Mouse (Mus musculus): ENCODE data around the gene Grin2b.
A peak's percentile ranks its signal among the peaks of the same experiment; 100 is the strongest.

Grin2b gene

DNA sequence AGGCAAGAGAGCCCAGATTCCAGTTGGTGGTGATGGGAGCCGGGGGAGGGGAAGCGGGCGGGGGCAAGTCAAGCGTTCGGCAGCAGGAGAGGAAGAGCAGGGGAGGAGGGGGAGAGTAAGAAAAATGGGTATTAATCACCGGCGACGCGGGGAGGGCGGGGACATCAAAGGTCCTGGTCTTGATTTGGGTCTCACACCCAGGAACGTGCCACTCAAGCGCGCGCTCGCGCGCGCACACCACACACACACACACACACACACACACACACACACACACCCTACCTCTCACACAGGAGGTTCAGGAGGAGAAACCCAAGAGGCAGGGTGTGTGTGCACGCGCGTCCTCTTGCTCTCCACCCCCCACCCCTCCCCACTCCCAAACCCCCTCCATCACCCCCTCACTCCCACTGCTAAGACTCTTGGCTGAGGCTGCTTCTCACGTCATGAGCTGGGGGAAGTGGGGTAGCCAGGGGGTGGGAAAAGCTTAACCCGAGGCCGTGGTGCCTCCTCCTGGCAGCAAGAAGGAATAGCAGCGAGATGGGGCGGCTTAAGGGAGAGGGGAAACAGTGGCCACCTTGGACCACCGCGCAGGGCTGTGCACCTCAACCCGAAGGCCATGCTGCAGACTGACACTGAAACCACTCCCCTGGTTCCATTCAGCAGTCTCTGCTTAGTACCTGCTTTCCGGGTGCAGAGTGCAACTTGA, at the start of gene Grin2b:
TSS of gene Grin2b (minus strand) at position 321 of the 706 bp plus-strand sequence.
- DNase-seq (ENCODE audit: low read depth, low spot score): peak; percentile 78

DNA sequence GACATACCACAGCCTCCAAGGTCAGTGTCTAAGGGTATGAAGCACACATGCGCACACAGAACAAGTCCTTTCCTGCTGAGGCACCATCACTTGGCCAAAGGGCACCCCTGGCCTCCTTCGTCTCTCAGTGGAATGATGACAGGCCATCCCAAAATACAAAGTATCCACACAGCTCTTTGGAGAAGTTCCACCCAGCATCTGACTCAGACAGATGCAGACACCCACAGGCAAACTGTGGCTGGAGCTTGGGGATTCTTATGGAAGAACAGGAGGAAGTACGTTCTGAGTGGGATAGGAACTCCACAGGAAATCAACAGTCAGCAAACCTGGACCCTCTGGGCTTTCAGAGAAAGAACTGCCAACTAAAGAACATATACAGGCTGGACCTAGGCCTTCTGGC, 48.6 kb upstream of the Grin2b start:
- DNase-seq (ENCODE audit: low read depth, low spot score): no peak

DNA sequence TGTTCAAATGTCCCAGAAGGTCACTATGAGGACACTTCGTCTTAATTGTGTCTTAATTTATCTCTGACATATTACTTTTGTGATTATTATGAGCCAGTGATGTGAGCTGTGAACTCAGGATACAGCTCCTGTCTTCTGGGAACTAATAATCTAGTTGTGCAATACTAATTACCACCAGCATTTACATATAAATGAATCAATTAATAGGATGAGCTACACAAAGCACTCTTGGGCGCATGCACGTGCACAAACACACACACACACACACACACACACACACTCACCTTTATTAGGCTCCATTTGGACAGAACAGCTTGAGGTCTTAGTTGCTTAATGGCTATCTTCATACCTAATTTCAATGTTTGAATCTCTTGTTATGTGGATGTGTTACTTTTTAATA, 37.1 kb upstream of the Grin2b start:
- no peak for DNase-seq (ENCODE audit: low read depth, low spot score)

DNA sequence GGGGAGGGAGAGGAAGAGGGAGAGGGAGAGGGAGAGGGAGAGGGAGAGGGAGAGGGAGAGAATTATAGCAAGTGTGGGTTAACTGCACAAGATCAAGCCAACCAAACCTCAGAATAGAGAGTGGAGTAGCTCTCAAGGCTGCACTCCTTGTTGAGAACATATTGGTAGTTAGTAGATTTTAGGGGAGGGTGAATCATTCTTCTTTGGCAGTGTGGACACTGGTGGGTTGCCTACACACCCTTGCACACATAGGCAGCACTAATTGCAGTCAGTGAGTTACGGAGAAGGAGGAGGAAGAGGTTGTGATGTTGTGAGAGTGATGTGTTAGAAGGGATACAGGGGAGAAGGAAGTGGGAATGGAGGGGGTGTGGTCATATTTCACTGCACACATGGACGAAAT, 26.5 kb upstream of the Grin2b start:
- DNase-seq (ENCODE audit: low read depth, low spot score): no peak

DNA sequence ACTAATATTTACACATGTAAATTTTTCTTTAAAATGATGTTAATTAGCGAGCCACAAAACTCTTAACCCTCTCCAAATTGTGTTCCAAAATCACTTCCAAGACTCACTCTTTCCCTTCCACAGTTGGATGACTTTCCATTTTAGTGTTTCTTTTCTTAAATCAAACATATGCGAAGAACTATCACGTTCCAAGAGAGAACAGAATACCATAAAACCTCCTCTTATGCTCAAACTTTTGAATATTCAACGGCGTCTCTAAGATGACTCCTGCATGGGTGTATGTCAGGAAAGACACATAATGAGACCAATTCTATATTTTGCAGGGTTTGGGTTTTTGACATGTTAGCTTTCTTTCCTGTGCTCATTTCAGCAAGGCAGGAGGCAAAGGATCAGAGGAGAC, 21.3 kb upstream of the Grin2b start:
- no peak for DNase-seq (ENCODE audit: low read depth, low spot score)

DNA sequence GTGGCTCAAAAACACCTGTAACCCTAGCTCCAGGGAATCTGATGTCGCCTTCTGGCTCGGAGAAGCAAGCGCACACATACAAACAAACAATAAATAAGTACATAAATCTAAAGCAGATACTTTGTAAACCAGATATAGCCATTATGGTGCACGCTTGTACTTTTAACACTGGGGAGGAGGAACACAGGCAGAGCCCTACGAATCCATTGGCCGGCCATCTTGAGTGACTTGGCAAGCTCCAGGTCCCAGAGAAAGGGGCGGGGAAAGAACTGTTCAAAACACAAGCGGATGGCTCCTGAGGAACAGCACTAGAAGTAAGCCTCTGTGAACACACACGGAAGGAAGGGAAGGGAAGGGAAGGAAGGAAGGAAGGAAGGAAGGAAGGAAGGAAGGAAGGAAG, 4.8 kb upstream of the Grin2b start:
- peak; percentile 45 for DNase-seq (ENCODE audit: low read depth, low spot score)

DNA sequence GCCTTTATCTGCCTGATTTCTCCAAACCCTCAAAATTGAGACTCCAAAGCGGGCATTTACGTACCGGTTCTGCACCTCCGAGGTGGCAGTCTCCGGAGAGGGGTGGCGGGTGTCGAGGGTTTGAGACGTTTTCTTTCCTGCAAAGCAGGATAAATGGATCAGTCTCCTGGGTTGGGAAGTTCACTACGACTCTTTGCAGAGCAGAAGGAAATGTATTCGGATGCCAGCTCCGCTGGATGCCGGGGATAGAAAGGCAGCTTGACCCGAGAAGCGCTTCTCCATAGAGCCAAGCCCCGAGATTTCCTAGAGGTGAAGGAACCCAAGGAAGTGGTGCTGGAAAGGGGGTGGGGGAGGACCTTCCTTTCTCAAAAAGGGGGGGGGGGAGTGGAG, 515 bp downstream of the Grin2b start:
- peak; percentile 52 for DNase-seq (ENCODE audit: low read depth, low spot score)

DNA sequence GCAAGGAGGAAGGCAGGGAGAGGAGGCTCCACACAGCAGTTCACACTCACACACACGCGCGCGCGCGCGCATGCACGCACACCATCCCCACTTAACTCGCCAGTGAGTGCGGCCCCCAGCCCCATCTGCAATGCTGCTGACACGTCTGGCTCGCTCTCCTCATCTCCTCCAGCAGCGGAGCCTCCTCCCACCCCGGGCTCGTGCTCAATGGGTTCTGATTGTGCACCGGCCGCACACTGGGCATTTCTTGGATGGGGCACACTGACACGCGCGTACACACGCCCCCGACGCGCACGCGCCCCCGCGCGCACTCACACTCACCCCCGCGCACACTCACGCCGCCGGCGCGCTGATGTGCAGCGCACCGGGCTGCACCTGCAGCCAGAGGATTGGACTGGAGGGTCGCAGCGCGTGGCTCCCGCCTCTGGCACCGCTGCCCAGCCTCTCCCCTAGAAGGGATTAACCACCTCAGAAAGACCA, 1.1 kb downstream of the Grin2b start:
- peak; percentile 50 for DNase-seq (ENCODE audit: low read depth, low spot score)

DNA sequence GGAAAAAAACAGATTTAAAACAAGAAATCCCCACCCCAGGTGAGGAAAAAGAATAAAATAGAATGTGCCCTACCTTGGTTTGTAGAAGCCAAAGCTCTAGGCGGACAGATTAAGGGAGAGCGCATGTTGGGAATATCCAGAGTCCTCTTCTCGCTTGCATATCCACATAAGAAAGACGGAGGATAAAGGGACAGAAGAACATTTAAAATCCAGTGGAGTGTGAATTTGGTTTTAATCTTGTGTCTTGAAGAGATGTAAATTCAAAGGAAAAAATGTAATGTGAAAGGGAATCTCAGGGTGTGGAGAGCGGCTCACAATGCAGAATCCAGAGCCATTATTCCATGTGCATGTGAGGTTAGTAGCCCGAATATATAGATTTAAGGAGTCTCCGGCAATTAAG, 2.0 kb downstream of the Grin2b start:
- DNase-seq (ENCODE audit: low read depth, low spot score): no peak

DNA sequence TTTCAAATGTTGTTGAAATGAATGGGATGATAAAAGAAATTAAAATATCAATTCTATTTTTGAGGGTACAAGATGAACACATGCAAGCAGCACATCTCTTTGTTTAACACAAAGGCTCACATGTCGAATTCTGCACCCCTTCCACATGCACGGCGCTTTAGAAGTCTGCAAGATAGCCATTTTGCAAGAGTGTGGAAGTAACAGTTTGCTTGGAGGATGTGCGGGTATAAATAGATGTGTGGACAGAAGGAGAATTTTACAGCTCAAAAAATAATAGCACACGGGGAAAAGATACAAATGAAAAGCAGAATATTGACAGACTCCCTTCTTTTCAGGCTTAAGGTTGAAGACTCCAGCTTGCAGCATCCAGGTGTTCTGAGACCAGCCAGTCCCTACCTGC, 2.9 kb downstream of the Grin2b start:
- DNase-seq (ENCODE audit: low read depth, low spot score): no peak

DNA sequence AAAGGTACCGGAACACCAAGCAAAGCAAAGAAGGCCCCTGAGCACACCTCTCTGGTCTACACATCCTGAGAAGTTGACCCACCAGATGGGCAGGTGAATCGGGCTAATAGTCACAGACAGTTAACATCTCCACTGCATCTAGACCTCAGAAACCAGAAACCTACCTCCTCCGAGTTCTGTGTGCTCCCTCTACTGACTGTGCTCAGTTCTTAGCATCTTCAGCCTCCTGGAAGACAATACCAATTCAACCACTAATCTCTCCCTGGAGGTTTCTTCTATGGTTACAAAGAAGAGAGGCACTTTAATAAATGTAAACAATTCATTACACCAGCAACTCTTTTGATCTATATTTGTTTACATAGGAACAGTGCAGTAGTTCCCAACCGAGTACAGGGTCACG, 6.0 kb downstream of the Grin2b start:
- no peak for DNase-seq (ENCODE audit: low read depth, low spot score)

DNA sequence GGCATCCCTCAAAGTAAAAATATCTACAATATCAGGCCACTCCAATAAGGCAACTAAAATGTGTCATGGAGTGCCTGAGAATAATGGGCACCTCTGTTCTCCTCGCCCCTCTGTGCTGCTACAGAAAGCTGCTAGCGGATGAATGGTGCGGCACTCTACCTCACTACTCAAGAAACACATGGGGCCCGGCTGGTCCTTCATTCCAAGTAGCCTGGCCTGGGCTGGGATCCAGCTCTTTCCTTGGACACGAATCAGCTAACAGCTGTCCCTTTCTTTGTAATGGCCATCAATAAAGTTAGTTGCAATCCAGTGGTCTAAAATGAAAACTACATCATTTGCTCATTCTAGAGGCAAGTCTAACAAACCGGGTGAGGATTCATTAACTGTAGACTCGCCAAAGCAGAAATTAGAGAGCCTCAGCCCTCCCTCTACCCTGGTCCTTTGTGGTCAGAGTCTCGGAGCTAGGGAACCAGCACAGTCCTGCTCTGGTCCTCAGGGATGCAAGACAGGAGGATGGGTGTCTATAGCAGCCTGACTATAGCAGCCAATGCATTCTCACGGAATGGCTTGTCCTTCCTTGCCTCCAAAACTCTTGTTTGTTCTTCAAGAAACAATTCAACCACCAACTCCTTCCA, 7.8 kb downstream of the Grin2b start:
- DNase-seq (ENCODE audit: low read depth, low spot score): no peak

DNA sequence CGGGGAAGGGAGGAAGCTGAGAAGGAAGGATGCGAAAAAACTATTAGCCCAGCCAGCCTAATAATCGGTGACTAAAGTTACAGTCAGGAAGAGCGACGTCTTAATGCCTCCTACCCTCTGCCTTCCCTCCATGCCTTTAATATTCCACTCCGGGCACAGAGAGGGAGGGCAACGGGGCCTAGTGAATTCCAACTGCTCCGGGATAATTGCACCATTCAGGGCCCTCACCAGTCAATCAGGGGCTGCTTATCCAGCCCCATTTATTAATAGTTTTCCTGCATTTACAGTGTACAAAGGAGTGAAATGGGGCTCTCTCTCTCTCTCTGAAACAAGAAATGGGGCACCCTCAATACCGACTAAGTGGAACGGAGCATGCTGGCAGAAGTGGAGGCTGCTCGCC, 11.2 kb downstream of the Grin2b start:
- no peak for DNase-seq (ENCODE audit: low read depth, low spot score)

DNA sequence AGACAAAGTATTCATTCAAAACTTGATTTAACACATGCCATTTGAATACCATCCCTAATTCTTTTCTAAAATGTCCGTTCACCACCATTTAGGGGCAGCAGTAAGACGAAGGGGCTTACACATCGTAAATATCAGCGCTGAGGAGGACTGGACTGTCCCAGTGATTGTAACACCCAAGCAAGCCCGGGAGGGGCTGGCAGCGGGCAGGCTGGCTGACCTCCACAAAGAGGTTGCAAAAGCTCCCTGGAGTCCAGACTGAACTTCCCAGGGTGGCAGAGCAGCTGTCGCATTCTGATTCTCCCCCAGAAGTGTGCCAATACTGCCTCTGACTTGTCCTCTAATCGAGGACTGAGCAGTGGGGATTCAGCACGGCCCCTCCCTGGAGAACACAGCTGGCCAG, 19.9 kb downstream of the Grin2b start:
- no peak for DNase-seq (ENCODE audit: low read depth, low spot score)

DNA sequence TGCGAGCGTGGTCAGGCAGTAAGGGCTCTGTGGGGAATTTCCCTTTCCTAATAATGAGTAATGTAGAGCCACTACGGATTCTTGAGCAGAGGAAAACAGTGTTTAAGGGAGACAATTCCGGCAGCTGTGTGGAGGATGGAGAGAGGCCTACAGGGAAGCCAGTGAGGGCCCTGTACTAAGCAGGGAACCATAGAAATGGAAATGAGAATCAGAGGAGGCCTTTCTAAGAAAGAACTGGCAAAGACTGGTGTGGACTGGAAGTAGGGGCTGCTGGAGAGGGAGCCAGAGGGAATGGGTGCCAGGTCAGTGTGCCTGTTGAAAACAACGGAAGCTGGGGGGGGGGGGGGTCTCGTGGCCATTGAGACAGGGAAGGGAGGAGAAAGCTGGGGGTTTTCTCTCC, 23.2 kb downstream of the Grin2b start:
- peak; percentile 87 for DNase-seq (ENCODE audit: low read depth, low spot score)

DNA sequence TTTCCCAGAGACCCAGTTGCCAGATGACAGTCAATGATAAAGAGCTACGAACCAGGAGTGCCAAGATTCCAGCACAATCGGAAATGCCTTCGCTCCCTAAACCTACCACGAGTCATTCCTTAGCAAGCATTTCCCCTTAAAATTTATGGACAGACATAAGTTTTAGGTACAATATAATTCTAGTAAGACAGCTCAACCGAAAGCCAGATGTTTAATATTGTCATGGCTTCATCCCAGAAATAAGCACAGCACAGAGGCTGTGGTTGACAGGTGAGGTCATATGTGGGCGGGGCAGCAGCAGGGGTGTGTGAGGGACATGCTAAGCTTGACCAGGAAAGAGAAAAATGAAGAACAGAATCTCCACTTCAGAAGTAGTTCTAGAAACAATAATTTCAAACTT, 33.3 kb downstream of the Grin2b start:
- DNase-seq (ENCODE audit: low read depth, low spot score): no peak

DNA sequence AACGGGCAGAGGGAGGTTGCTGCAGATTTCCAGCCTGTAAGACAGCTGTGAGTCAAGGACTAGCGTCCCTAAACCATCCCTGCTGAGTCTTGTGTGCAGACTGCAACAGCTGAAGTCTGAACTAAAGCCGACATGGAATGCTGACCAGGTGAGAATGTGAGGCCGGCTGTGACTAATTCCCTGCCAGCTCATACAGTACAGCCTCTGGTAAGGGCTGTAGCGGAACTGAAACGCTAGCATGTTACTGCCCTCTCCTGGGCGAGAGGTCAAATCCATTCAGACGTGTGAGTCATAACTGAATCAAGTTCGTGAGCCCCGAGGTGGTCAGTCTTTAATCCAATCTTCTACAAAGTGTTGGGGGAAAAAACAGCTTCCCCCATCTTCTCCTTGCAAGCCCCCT, 42.9 kb downstream of the Grin2b start:
- peak; percentile 27 for DNase-seq (ENCODE audit: low read depth, low spot score)

DNA sequence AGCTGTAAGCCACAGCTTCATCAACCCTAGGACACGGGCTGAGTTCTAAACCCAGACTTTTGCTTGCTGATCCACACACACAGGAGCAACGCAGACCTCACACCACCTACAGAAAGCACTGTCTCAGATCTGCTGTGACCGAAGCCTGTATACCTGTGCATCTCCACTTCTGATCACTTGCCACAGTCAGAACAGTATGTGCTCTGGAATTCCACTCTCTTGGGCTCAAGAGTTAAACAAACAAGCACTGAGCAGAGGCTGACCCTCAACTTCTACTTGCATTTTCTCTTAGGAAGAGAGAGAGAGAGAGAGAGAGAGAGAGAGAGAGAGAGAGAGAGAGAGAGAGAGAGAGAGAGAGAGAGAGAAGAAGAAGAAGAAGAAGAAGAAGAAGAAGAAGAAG, 50.7 kb downstream of the Grin2b start:
- no peak for DNase-seq (ENCODE audit: low read depth, low spot score)

DNA sequence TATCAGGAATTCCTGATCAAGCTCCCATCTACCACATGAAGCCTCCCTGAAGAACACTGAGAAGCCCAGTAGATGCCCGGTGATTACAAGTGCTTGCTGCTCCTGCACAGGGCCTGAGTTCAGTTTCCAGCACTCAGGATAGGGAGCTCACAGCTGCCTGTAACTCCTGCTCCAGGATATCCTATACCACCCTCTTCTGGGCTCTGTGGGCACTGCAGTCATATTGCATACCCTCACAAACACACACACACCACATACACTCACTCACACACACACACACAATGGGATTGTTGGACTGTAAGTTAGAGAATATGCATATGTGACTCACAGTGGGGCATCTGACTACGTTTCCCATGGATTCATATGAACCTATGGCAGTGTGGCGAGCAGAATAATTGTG, 55.9 kb downstream of the Grin2b start:
- peak; percentile 42 for DNase-seq (ENCODE audit: low read depth, low spot score)

DNA sequence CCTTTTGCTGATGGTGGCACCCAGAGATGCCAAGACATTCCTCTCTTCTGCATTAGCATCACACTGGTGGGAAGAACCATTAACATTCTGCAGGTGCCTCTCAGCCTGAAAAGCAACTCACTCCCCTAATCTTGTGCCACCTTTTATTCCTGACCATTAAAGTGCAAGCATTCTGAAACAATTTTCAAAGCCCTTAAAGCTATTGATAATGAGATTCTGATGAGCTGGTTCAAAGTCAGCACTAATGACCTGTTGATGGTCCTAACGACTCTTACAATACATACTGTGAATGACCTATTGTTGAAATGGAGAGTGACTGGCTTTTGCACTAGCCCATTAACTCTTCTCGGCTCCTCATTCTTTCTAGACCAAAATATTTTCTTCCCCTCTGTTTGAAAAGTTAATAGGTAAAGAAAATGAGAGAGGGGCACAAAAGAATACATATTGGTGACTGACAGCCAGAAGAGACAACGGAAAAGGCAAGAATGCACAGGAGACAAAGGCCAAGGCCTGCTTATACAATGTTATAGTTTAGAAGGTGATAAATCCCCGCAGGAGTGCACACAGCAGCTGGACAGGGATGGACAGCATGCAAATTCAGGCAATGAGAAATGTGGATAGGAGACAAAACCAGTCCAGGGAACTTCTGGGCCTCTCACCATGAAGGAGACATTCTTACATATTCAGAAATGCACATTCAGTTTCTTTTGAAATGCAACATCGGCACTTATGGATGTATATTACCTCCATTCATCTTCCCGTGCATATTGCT, 59.5 kb downstream of the Grin2b start:
- DNase-seq (ENCODE audit: low read depth, low spot score): peak; percentile 85

DNA sequence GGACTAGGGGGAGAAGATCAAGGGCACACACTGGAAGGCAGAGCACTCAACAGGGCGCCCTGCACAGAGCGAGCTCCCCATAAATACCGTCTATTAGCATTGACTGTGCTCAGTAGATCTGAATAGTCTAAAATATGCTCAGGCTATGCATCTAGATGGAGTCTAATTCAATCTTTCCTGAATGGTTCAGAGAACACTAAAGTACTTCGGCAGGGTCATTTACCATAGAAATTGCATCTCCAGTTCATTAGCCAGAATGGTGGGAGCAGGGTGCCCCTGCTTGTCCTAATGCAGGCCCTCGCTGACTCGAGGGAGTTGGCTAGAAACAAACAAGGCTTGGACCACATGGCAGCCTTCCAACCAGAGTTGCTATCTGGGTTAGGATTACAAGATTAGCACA, 64.1 kb downstream of the Grin2b start:
- DNase-seq (ENCODE audit: low read depth, low spot score): no peak

DNA sequence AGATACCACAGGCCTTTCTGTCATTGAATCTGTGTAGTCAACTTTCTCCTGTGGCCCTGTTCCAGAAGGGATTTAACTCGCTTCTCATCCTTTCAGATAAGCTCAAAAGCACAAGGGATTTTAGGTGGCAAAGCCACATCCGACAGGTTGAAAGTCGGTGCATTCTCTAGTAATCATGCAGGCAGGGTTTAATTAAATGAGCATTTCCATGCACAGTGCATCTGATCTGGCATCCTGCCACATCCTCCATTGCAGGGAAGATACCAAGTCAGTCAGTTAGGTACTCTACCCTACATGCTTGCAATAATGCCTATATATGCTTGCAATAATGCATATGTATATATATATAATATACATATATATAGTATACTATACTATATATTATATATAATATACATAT, 64.8 kb downstream of the Grin2b start:
- DNase-seq (ENCODE audit: low read depth, low spot score): no peak

DNA sequence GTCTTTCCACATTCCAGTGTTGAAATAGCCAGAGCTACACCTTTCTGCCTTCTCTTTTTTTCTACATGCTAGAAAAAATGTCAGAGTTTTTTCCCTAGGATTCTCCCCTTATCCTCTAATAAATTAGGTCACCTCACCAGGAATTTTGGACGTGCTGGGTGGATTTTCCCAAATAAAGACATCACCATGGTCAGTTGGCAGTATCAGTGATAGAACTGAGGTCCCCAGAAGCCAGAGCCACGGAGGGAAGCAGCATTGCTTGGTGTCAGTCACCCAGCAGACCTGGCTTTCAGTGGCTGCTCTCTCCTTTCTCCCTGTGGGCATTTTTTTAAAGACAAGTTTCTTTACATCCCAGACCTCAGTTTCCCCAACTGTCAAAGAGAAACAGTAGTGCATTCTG, 68.1 kb downstream of the Grin2b start:
- no peak for DNase-seq (ENCODE audit: low read depth, low spot score)

All from ZHBTc4 (cell line).